Mouse (Mus musculus) cerebellum, postnatal 4 days (tissue): ENCODE measurements at regions not wholly inside any gene's neighbourhood (a gene's known extent, or its start where the extent isn't known, plus 50 kb on each side); places are given as distances from the start of the nearest gene placed in this dataset.

ENCODE experiments used
- DNase-seq, 2 experiments: peaks; one replicate each; pipeline ENCODE4 v3.0.0; 2022; ENCODE audit warnings: low spot score in 2 of 2, mixed read lengths in 1 of 2

GRCm38 (mm10) chr5:47508689-47509301 is 474.1 kb upstream of the Slit2 start:
- no peak for DNase-seq

DNA sequence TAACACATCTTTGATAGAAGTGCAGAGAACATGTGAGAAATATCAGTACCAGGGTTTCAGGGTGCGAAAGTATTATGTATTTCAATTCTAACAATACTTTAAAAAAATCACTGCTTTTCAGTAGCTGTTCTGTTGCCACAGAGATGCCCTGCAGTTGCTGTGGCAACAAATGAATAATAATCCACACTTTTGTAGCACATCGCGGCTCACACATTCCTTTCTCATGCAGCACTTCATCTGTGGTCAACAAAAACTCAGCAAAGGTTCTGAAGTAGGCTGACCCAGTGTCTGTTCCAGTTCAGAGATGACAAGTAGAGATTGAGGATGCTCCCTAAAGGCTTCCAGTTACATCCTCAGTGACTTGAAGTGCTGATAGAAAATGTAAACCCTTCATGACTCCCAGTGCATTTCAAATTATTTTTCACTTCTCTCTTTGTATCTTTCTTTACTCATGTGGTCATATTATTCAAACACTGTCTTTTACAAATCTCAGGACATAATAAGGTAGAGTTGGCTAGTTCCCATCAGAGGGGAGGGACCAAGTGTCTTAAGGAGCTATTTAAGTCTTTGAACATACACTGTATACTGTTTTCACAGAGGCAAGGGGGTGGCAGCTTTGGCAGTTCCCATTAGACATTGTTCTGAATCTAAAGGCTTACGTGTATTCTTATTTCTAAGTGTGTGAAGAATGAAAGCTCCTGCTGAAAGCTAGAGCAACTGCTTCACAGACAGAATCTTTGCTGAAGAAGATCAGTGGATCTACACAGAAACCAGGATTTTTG is 460.6 kb upstream of the Slit2 start:
- DNase-seq, result no peak

DNA sequence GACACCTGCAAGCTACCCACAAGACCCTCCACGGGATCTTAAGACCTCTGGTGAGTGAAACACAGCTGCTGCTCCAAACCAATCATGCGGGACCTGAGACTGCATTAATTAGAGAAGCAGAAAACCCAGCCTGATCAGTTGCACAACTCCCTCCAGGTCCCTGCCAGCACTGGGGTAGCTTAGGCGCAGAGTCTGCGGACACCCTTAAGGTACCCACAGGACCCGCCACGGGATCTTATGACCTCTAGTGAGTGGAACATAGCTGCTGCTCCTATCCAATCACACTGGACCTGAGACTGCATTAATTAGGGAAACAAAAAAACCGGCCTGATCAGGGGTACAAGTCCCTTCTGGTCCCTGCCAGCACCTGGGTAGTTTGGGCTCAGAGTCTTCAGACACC is 454.3 kb upstream of the Slit2 start:
- no peak for DNase-seq

- DNase-seq, result no peak
These were observed 445.4 kb upstream of the Slit2 start for GRCm38 (mm10) chr5:47537532-47537931.

DNA sequence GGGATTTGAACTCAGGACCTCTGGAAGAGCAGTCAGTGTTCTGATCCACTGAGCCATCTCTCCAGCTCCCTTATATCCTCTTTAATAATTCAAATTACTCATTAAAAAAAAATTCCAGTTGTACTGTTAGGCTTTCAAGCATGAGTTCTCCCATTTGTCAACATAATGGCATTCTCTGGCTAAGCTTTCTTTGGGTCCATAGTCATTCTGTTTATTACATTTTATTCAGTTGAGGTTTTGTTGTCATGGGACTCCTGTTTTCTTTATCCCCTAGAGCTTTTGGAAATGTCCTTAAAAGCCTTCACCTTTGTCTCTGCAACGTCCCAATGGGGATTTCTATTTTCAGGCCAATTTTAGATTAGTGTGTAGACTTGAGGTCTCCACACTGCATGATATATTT is 440.7 kb upstream of the Slit2 start:
- no peak for DNase-seq

DNA sequence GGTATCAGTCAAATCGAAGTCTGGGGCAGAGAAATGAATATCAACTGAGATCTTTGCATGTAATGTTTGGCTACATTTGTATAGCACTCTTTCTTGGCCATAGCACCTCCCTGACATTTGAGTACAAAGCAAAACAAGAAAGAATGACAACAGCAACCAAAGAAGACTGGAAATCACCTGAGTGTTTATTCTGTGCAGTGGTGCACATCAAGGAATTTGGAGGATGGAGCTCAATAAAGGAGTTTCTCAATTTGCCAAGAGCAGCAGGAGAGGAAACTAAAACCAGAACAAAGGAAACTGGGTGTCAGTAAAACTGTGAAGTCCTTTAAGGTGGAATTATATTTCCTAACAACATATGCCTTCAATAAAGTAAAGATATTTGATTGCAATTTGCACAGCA is 426.2 kb upstream of the Slit2 start:
- DNase-seq, result no peak

DNA sequence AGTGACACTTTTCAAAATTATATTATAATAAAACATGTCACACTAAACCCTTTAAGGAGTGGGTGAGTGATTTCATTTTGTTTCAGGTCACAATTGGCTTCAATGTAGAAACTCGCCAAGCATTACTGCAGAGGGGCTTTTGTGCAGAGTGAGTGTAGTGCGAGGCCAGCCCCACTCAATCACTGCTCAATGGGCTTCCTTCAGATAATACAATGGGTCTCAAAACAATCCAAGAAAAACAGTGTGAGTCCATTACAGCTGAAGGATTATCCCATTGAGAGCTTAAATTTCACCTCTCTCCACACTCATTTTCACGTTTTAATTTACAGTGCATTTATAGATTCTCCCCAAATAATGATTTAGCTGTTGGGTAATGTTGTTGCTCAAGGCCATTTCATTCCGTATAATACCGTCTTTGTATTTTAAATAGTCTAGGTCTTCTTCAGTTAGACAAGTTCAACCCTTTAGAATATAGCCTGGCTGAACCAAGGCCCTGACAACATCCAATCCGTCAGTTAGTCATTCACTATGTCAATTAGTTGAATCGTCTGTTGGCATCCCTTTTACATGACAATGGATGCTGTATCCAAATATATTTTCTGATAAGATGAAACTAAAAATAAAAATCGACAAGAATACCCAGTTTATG is 425.7 kb upstream of the Slit2 start:
- no peak for DNase-seq
